Mouse (Mus musculus) midbrain, embryonic 16.5 days (tissue): ENCODE data around the gene Stradb. TPM values are rescaled to one million over a fixed set of nuclear protein-coding genes. Genes with fewer than 3 reads are reported as not detected.

Source experiments
- ATAC-seq: fragments of 200-750 bp; cut with Nextera tagmentation; 2 replicates; pipeline ENCODE4 v1.8.0; 2017; ENCODE audit warnings: moderate TSS enrichment
- H3K27ac ChIP-seq: fragments of 300-500 bp; sonication (generic); 2 replicates; pipeline ENCODE4 v1.5.1; 2014; ENCODE audit warnings: mild to moderate bottlenecking, low read length, mixed read lengths
- H3K27me3 ChIP-seq: fragments of 300-500 bp; sonication (generic); 2 replicates; pipeline ENCODE4 v1.6.1; 2014; ENCODE audit warnings: low read depth, low read length, mixed read lengths; ENCODE audit not compliant: control insufficient read depth, insufficient read depth
- H3K36me3 ChIP-seq: fragments of 300-500 bp; sonication (generic); 2 replicates; pipeline ENCODE4 v1.6.1; 2014; ENCODE audit warnings: mild to moderate bottlenecking, low read length, moderate library complexity, mixed read lengths; ENCODE audit not compliant: control insufficient read depth, insufficient read depth
- H3K4me1 ChIP-seq: fragments of 300-500 bp; sonication (generic); 2 replicates; pipeline ENCODE4 v1.6.1; 2014; ENCODE audit warnings: mild to moderate bottlenecking, low read length, mixed read lengths; ENCODE audit not compliant: control insufficient read depth, insufficient read depth
- H3K4me2 ChIP-seq: fragments of 300-500 bp; sonication (generic); 2 replicates; pipeline ENCODE4 v1.6.1; 2014; ENCODE audit warnings: mild to moderate bottlenecking, low read length, mixed read lengths
- H3K4me3 ChIP-seq: fragments of 300-500 bp; sonication (generic); 2 replicates; pipeline ENCODE4 v1.5.1; 2014; ENCODE audit warnings: low read depth, mild to moderate bottlenecking, low read length, moderate library complexity, mixed read lengths
- H3K9ac ChIP-seq: fragments of 300-500 bp; sonication (generic); 2 replicates; pipeline ENCODE4 v1.6.1; 2014; ENCODE audit warnings: low read depth, low read length, mixed read lengths
- H3K9me3 ChIP-seq: fragments of 300-500 bp; sonication (generic); replicated peaks from 2 replicates; pipeline ENCODE4 v1.6.1; 2014; ENCODE audit warnings: mild to moderate bottlenecking, low read length, mixed read lengths; ENCODE audit not compliant: control insufficient read depth, poor library complexity, severe bottlenecking
- WGBS: fragments of 180-500 bp; shearing (Covaris S2); extraction: QIAGEN DNeasy Blood & Tissue Kit; methylation state at CpG from one replicate; pipeline ENCODE4 v1.1.7; 2014; 5-methylcytosine and 5-hydroxymethylcytosine counted together
- polyA plus RNA-seq: library from polyadenylated mRNA; unstranded; fragments of >200 nt; fragmentation: Nextera tagmentation; extraction: Ambion mirVana; gene quantifications from 2 replicates; pipeline ENCODE4 v1.2.1, GENCODE M21; 2015

Stradb gene
- polyA plus RNA-seq, 1 experiment from 2014 or later = 124 TPM

- Histone ChIP-seq H3K4me2 (peak overlapping the region; percentile 76), H3K27me3 (no peaks in the 10 kb centered on the region), H3K4me3 (peak overlapping the region; percentile 69), H3K36me3 (no peaks in the 10 kb centered on the region), H3K27ac (peak overlapping the region; percentile 89), H3K4me1 (peaks cover 50% of the 10 kb centered on the region), H3K9ac (peak overlapping the region; percentile 90), H3K9me3 (no peaks in the 10 kb centered on the region)
- under 1% methylated on average over 28 of the region's 28 CpGs for WGBS
- no peak for ATAC-seq
These were observed 414 bp upstream of the Stradb start for GRCm38 (mm10) chr1:58972851-58973365.

- H3K36me3 ChIP-seq = peaks cover 27% of the 10 kb centered on the region
- H3K9ac ChIP-seq = no peak overlapping the region
- no peaks in the 10 kb centered on the region for H3K4me1 ChIP-seq
- no peak overlapping the region for H3K4me3 ChIP-seq
- H3K4me2 ChIP-seq = no peak overlapping the region
- no peak overlapping the region for H3K27ac ChIP-seq
- no peak for ATAC-seq
- 83% methylated on average over 3 of the region's 3 CpGs for WGBS
- no peaks in the 10 kb centered on the region for H3K9me3 ChIP-seq
- no peaks in the 10 kb centered on the region for H3K27me3 ChIP-seq
These were observed 9.0 kb downstream of the Stradb start for GRCm38 (mm10) chr1:58982276-58982675.

DNA sequence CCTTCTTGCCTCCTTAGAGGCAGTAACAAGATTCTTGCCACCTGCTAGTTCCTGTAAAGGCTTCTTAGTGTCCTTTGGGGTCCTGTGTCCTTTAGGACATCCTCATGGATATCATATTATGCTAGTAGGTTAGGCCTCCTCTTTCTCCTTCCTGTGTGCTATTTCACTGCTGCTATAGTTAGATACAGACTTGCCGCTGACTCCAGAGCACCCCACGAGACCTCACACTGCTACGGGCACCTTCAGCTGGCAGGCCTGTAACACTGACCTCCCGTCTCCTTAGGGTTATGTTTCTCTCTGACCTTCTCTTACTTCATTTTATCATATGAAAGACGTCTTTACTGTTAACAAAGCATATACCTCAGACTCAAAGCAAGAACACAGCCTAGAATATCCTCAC, 11.3 kb downstream of the Stradb start:
- H3K4me1 ChIP-seq = no peaks in the 10 kb centered on the region
- WGBS = 84% methylated on average over 5 of the region's 5 CpGs
- H3K36me3 ChIP-seq = peaks cover 34% of the 10 kb centered on the region
- H3K9ac ChIP-seq = no peak overlapping the region
- no peak overlapping the region for H3K4me3 ChIP-seq
- H3K27me3 ChIP-seq = no peaks in the 10 kb centered on the region
- H3K27ac ChIP-seq = no peak overlapping the region
- H3K4me2 ChIP-seq = no peak overlapping the region
- H3K9me3 ChIP-seq = no peaks in the 10 kb centered on the region
- no peak for ATAC-seq

GRCm38 (mm10) chr1:58993144-58993543, 19.8 kb downstream of the Stradb start:
- Histone ChIP-seq H3K4me2 (no peak overlapping the region), H3K9me3 (no peaks in the 10 kb centered on the region), H3K36me3 (peaks cover 21% of the 10 kb centered on the region), H3K4me1 (no peaks in the 10 kb centered on the region), H3K27ac (no peak overlapping the region), H3K9ac (no peak overlapping the region), H3K27me3 (no peaks in the 10 kb centered on the region), H3K4me3 (no peak overlapping the region)
- 89% methylated on average over 7 of the region's 7 CpGs for WGBS
- ATAC-seq = no peak

DNA sequence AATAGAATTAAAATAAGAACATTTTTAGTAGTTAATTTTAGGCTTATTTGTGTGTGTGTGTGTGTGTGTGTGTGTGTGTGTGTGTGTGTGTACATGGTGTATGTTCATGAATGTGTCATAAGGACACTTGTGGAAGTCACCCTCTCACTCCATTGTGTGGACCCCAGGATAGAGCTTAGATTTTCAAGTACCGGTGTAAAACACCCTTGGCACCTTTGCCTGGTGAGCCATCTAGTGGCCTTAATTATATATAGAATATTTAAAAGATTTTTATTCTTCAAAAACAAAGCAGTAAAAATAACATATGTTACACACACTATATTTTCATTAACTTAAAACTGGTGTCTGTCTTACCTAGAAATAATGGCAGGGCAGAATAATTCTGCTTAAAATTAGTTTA, 20.4 kb downstream of the Stradb start:
- Histone ChIP-seq H3K27ac (no peak overlapping the region), H3K4me3 (no peak overlapping the region), H3K4me2 (no peak overlapping the region), H3K9me3 (no peaks in the 10 kb centered on the region), H3K4me1 (no peaks in the 10 kb centered on the region), H3K36me3 (peaks cover 21% of the 10 kb centered on the region), H3K27me3 (no peaks in the 10 kb centered on the region), H3K9ac (no peak overlapping the region)
- ATAC-seq = peak; percentile 60; the same call in 1 of the 2 replicates
- WGBS = 5% methylated on average over 1 of the region's 1 CpGs

- H3K4me2 ChIP-seq = no peak overlapping the region
- H3K36me3 ChIP-seq = peaks cover 19% of the 10 kb centered on the region
- H3K9me3 ChIP-seq = no peaks in the 10 kb centered on the region
- no peak overlapping the region for H3K9ac ChIP-seq
- no peaks in the 10 kb centered on the region for H3K4me1 ChIP-seq
- no peaks in the 10 kb centered on the region for H3K27me3 ChIP-seq
- no peak for ATAC-seq
- H3K4me3 ChIP-seq = no peak overlapping the region
- 94% methylated on average over 5 of the region's 5 CpGs for WGBS
- no peak overlapping the region for H3K27ac ChIP-seq
These were observed 22.0 kb downstream of the Stradb start for GRCm38 (mm10) chr1:58995313-58995712.

- Histone ChIP-seq H3K9ac (no peak overlapping the region), H3K27me3 (no peaks in the 10 kb centered on the region), H3K36me3 (no peaks in the 10 kb centered on the region), H3K4me3 (no peak overlapping the region), H3K4me1 (no peaks in the 10 kb centered on the region), H3K4me2 (no peak overlapping the region), H3K27ac (no peak overlapping the region), H3K9me3 (no peaks in the 10 kb centered on the region)
- WGBS = 50% methylated on average over 4 of the region's 4 CpGs
- no peak for ATAC-seq
These were observed 35.9 kb downstream of the Stradb start for GRCm38 (mm10) chr1:59009250-59009649.

GRCm38 (mm10) chr1:59021556-59021955, 48.2 kb downstream of the Stradb start:
- 75% methylated on average over 3 of the region's 3 CpGs for WGBS
- H3K27me3 ChIP-seq = no peaks in the 10 kb centered on the region
- no peaks in the 10 kb centered on the region for H3K4me1 ChIP-seq
- no peak overlapping the region for H3K4me3 ChIP-seq
- ATAC-seq = no peak
- H3K9ac ChIP-seq = no peak overlapping the region
- no peaks in the 10 kb centered on the region for H3K9me3 ChIP-seq
- no peaks in the 10 kb centered on the region for H3K36me3 ChIP-seq
- no peak overlapping the region for H3K27ac ChIP-seq
- H3K4me2 ChIP-seq = no peak overlapping the region

- no peak for ATAC-seq
- Histone ChIP-seq H3K4me2 (no peak overlapping the region), H3K9me3 (no peaks in the 10 kb centered on the region), H3K4me1 (no peaks in the 10 kb centered on the region), H3K9ac (no peak overlapping the region), H3K36me3 (no peaks in the 10 kb centered on the region), H3K4me3 (no peak overlapping the region), H3K27ac (no peak overlapping the region), H3K27me3 (no peaks in the 10 kb centered on the region)
- WGBS = 73% methylated on average over 5 of the region's 5 CpGs
These were observed 64.4 kb downstream of the Stradb start for GRCm38 (mm10) chr1:59037723-59038122.
